Mouse (Mus musculus) forebrain, embryonic 16.5 days (tissue): ENCODE measurements around the gene Eif3l. TPM values are rescaled to one million over a fixed set of nuclear protein-coding genes. Genes with fewer than 3 reads are reported as not detected.

Experiments
- ATAC-seq: fragments of 200-750 bp; cut with Nextera tagmentation; 2 replicates; pipeline ENCODE4 v1.8.0; 2017; ENCODE audit warnings: mild to moderate bottlenecking, moderate library complexity
- H3K27ac ChIP-seq: fragments of 300-500 bp; sonication (generic); 2 replicates; pipeline ENCODE4 v1.5.1; 2014; ENCODE audit warnings: low read length, control low read depth
- H3K27me3 ChIP-seq: fragments of 300-500 bp; sonication (generic); replicated peaks from 2 replicates; pipeline ENCODE4 v1.6.1; 2014; ENCODE audit warnings: low read length; ENCODE audit not compliant: control insufficient read depth, insufficient read depth
- H3K36me3 ChIP-seq: fragments of 300-500 bp; sonication (generic); 2 replicates; pipeline ENCODE4 v1.6.1; 2014; ENCODE audit not compliant: control insufficient read depth, insufficient read depth
- H3K4me1 ChIP-seq: fragments of 300-500 bp; sonication (generic); replicated peaks from 2 replicates; pipeline ENCODE4 v1.6.1; 2014; ENCODE audit warnings: low read length; ENCODE audit not compliant: control insufficient read depth, insufficient read depth
- H3K4me2 ChIP-seq: fragments of 300-500 bp; sonication (generic); 2 replicates; pipeline ENCODE4 v1.6.1; 2014; ENCODE audit warnings: mild to moderate bottlenecking, low read length, control low read depth
- H3K4me3 ChIP-seq: fragments of 300-500 bp; sonication (generic); replicated peaks from 2 replicates; pipeline ENCODE4 v1.5.1; 2014; ENCODE audit warnings: mild to moderate bottlenecking, low read length, control low read depth
- H3K9ac ChIP-seq: fragments of 300-500 bp; sonication (generic); replicated peaks from 2 replicates; pipeline ENCODE4 v1.6.1; 2014; ENCODE audit warnings: low read depth, low read length, control low read depth
- H3K9me3 ChIP-seq: fragments of 300-500 bp; sonication (generic); 2 replicates; pipeline ENCODE4 v1.6.1; 2016; ENCODE audit warnings: low read length; ENCODE audit not compliant: control insufficient read depth
- WGBS: fragments of 180-500 bp; shearing (Covaris S2); extraction: QIAGEN DNeasy Blood & Tissue Kit; methylation state at CpG from one replicate; pipeline ENCODE4 v1.1.7; 2014; 5-methylcytosine and 5-hydroxymethylcytosine counted together
- polyA plus RNA-seq: library from polyadenylated mRNA; unstranded; fragments of >200 nt; fragmentation: Nextera tagmentation; extraction: Ambion mirVana; gene quantifications from 2 replicates; pipeline ENCODE4 v1.2.1, GENCODE M21; 2015

Gene Eif3l
- polyA plus RNA-seq, 1 experiment from 2014 or later: 188 TPM

- Histone ChIP-seq H3K27ac (0 out of 2 replicates have a peak overlapping the region, but pooled peaks have one; percentile 39), H3K9ac (peak overlapping the region; percentile 91), H3K4me2 (peak overlapping the region; percentile 96), H3K9me3 (no peaks in the 10 kb centered on the region), H3K36me3 (no peaks in the 10 kb centered on the region), H3K4me3 (peak overlapping the region; percentile 87), H3K4me1 (peaks cover 28% of the 10 kb centered on the region), H3K27me3 (no peaks in the 10 kb centered on the region)
- under 1% methylated on average over 46 of the region's 46 CpGs for WGBS
- peak; percentile 58 for ATAC-seq
Measured at GRCm38 (mm10) chr15:79109321-79109934, 34.4 kb downstream of the Eif3l start.

- Histone ChIP-seq H3K4me1 (peaks cover 28% of the 10 kb centered on the region), H3K27ac (no peak overlapping the region)
- no peak for ATAC-seq
Measured at GRCm38 (mm10) chr15:79110031-79110430, 35.1 kb downstream of the Eif3l start.

DNA sequence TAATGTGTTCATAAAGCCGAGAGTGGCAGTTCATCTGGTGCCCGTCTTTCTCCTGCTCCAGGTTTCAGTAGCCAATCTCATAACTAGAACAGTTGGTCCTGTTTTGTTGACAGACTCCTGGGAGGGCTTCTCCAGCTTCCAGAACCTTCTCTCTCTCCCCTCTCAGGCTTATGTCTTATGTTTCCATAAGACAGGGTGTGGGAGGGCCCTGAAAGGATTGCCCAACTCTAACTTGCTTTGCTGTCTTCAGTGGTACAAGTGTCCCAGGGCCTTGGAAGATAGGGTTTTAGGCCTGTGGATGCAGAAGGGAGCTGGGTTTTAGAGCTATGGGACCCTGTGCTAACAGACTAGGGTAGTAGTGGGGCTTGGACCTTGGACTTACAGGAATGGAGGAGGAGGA, 35.5 kb downstream of the Eif3l start:
- peaks cover 28% of the 10 kb centered on the region for H3K4me1 ChIP-seq
- H3K27ac ChIP-seq: no peak overlapping the region
- H3K27me3 ChIP-seq: no peaks in the 10 kb centered on the region
- peak overlapping the region; percentile 87 for H3K4me3 ChIP-seq
- H3K36me3 ChIP-seq: peaks cover under 1% of the 10 kb centered on the region; the same call in 1 of the 2 replicates
- 73% methylated on average over 2 of the region's 2 CpGs for WGBS
- no peak for ATAC-seq
- H3K9ac ChIP-seq: no peak overlapping the region
- H3K9me3 ChIP-seq: no peaks in the 10 kb centered on the region
- peak overlapping the region; percentile 96 for H3K4me2 ChIP-seq

More at GRCm38 (mm10) chr15:79110031-79110430, 35.1 kb downstream of the Eif3l start:
- Histone ChIP-seq H3K4me3 (peak overlapping the region; percentile 87), H3K9ac (peak overlapping the region; percentile 91), H3K4me2 (peak overlapping the region; percentile 96), H3K27me3 (no peaks in the 10 kb centered on the region), H3K36me3 (no peaks in the 10 kb centered on the region), H3K9me3 (no peaks in the 10 kb centered on the region)
- WGBS: 17% methylated on average over 9 of the region's 9 CpGs

DNA sequence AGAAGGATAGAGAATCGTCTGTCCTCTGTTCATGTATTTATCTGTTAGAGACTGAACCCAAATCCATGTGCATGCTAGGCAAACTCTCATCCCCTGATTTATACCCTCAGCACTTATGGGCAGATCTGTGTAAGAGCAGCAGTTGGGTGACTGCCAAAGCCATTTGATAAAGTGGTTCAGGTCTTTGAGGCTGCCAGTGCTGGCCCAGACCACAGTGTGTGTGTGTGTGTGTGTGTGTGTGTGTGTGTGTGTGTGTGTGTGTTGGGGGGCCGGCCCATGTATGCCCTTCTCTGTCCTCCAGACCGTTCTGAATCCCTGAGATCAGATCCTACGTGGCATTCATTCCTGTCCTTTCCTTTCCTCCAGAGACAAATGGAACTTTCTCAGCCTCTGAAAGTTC, 36.8 kb downstream of the Eif3l start:
- Histone ChIP-seq H3K36me3 (peaks cover 3% of the 10 kb centered on the region; the same call in 1 of the 2 replicates), H3K27me3 (no peaks in the 10 kb centered on the region), H3K4me3 (no peak overlapping the region), H3K4me2 (no peak overlapping the region), H3K27ac (no peak overlapping the region), H3K4me1 (peaks cover 28% of the 10 kb centered on the region), H3K9ac (no peak overlapping the region), H3K9me3 (no peaks in the 10 kb centered on the region)
- ATAC-seq: no peak
- WGBS: 70% methylated on average over 4 of the region's 4 CpGs

DNA sequence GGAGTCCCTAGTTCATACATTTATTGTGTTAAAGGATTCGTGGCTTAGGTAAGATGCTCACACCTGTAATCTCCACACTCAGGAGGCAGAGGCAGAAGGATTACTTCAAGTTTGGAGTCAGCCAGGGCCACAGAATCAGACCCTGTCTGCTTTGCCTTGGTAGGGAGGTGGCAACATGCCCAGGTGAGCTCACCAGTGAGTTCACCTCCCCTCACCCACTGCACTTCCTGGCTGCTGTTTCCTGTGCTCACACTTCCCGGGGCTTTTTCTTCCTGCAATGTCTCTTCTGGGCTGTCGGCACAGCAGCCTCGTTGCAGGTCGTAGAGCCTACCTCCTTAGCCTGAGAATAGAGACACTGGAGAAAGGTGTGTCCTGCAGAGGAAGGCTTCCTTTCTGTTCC, 40.3 kb downstream of the Eif3l start:
- WGBS: 70% methylated on average over 5 of the region's 5 CpGs
- H3K9ac ChIP-seq: no peak overlapping the region
- no peak for ATAC-seq

DNA sequence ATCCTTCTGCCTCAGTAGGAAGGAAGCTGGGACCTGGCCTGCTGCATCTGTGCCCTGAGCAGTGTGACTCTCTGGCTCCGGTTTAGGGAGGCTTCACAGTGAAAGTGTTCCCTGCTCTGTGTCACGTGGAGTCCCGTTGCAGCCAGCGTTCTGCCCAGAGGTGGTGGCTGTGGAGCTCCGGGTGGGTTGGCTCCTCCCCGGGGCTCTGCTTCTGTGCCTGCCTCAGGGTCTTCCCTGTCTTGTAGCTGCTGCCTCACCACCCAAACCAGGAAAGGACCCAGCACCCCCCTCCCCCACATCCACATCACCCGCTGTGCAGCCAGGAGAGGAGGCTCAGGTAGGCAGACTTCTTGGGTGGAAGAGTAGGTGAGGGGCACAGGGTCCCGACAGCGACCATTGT, 44.5 kb downstream of the Eif3l start:
- Histone ChIP-seq H3K4me2 (no peak overlapping the region), H3K27ac (no peak overlapping the region), H3K36me3 (peaks cover 5% of the 10 kb centered on the region), H3K9ac (no peak overlapping the region), H3K9me3 (no peaks in the 10 kb centered on the region), H3K27me3 (no peaks in the 10 kb centered on the region), H3K4me1 (no peaks in the 10 kb centered on the region), H3K4me3 (no peak overlapping the region)
- WGBS: 85% methylated on average over 9 of the region's 9 CpGs
- no peak for ATAC-seq

More for the DNA sequence above, 40.3 kb downstream of the Eif3l start:
- no peaks in the 10 kb centered on the region for H3K9me3 ChIP-seq
- H3K27ac ChIP-seq: no peak overlapping the region
- peaks cover 14% of the 10 kb centered on the region for H3K4me1 ChIP-seq
- no peak overlapping the region for H3K4me3 ChIP-seq
- no peaks in the 10 kb centered on the region for H3K27me3 ChIP-seq
- H3K4me2 ChIP-seq: no peak overlapping the region
- H3K36me3 ChIP-seq: peaks cover 5% of the 10 kb centered on the region; the same call in 1 of the 2 replicates

DNA sequence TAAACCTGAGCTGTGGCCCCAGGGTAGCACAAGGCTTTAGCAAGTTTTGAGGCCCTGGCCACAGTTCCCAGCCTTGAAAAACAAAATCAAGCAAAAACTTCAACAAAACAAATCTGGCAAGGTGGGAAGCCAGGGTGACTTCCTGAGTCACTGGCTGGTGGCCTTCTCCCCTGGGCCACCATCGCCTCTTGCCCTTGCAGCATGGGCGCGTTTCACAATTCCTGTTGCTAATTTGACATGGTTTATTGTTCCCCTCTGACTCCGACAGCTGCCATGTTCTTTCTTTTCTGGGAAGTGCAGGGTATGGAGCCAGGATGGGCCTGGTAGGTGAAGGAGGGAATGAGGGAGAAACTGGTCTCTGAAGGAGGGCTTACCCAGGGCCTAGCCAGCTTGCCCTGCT, 47.1 kb downstream of the Eif3l start:
- Histone ChIP-seq H3K27ac (no peak overlapping the region), H3K9me3 (no peaks in the 10 kb centered on the region), H3K4me2 (no peak overlapping the region), H3K4me3 (no peak overlapping the region), H3K36me3 (peaks cover 3% of the 10 kb centered on the region), H3K9ac (no peak overlapping the region), H3K27me3 (no peaks in the 10 kb centered on the region), H3K4me1 (no peaks in the 10 kb centered on the region)
- ATAC-seq: no peak
- 85% methylated on average over 4 of the region's 4 CpGs for WGBS

DNA sequence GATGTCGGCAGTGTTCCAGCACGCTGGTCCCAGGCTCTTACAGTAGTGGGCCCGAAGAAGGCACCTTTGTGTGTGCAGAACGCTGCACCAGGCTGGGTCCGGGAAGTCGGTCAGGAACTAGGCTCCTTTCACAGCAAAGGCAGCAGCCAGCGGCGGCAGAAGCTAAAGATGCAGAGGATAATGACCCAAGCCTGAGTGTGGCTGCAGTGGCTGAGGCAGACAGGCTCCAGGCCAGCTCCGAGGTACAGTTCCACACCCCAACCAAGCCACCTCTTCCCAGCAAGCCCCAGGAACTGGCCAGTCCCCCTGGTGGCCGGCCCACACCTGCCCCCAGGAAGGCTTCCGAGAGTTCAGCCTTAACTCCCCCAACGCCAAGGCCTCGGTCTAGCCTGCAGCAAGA, 47.6 kb downstream of the Eif3l start:
- WGBS: 85% methylated on average over 13 of the region's 13 CpGs
- Histone ChIP-seq H3K4me1 (no peaks in the 10 kb centered on the region), H3K27me3 (no peaks in the 10 kb centered on the region), H3K4me3 (no peak overlapping the region), H3K9me3 (no peaks in the 10 kb centered on the region), H3K4me2 (no peak overlapping the region), H3K36me3 (peaks cover 8% of the 10 kb centered on the region), H3K27ac (no peak overlapping the region), H3K9ac (no peak overlapping the region)
- ATAC-seq: no peak

GRCm38 (mm10) chr15:79123751-79124150, 48.8 kb downstream of the Eif3l start:
- Histone ChIP-seq H3K4me3 (no peak overlapping the region), H3K27ac (no peak overlapping the region), H3K27me3 (no peaks in the 10 kb centered on the region), H3K36me3 (peaks cover 12% of the 10 kb centered on the region), H3K4me2 (no peak overlapping the region), H3K9me3 (no peaks in the 10 kb centered on the region), H3K4me1 (no peaks in the 10 kb centered on the region), H3K9ac (no peak overlapping the region)
- 92% methylated on average over 6 of the region's 6 CpGs for WGBS
- no peak for ATAC-seq
